Mouse (Mus musculus): ENCODE measurements around the gene Unc50.

Unc50 gene

GRCm38 (mm10) chr1:37488531-37488930 lies 58.6 kb downstream of the Unc50 start:
- DNase-seq: no peak

Data from cerebellum, postnatal 14 days (tissue).